Mouse (Mus musculus) T-helper 1 cell (primary cell): Measurements from ENCODE around the gene Emilin1.

Source experiments
- in situ Hi-C: fragments of 300-600 bp; cut with MboI, MseI; formaldehyde crosslinking; loops from one replicate; pipeline ENCODE4 v1.15.1; 2025; ENCODE audit warnings: high pct_unique_total_duplicates

Emilin1 gene

GRCm38 (mm10) chr5:30907413-30908059 is 5.7 kb upstream of the Emilin1 start, which contains the start of gene Ost4:
Gene Ost4, minus strand, starts transcription at chr5:30907788.
- in situ Hi-C loops, result no loop called here

GRCm38 (mm10) chr5:30908426-30909299 is 4.5 kb upstream of the Emilin1 start:
- in situ Hi-C loops, result no loop called here

- in situ Hi-C loops, result no loop called here
These were observed 3.9 kb upstream of the Emilin1 start for GRCm38 (mm10) chr5:30909300-30909659.

GRCm38 (mm10) chr5:30909863-30910262 is 3.3 kb upstream of the Emilin1 start:
- in situ Hi-C loops, result no loop called here

GRCm38 (mm10) chr5:30910481-30910880 is 2.7 kb upstream of the Emilin1 start:
- in situ Hi-C loops, result no loop called here

GRCm38 (mm10) chr5:30912156-30912555 is 1.0 kb upstream of the Emilin1 start:
- in situ Hi-C loops, result no loop called here

- in situ Hi-C loops, result no loop called here
These were observed 966 bp downstream of the Emilin1 start for GRCm38 (mm10) chr5:30914101-30914635.

GRCm38 (mm10) chr5:30914849-30915248 is 1.6 kb downstream of the Emilin1 start:
- in situ Hi-C loops, result no loop called here

GRCm38 (mm10) chr5:30915456-30915855 is 2.3 kb downstream of the Emilin1 start:
- in situ Hi-C loops, result no loop called here

GRCm38 (mm10) chr5:30915974-30916433 is 2.8 kb downstream of the Emilin1 start:
- in situ Hi-C loops, result no loop called here

- in situ Hi-C loops, result no loop called here
These were observed 3.6 kb downstream of the Emilin1 start for GRCm38 (mm10) chr5:30916841-30917240.

GRCm38 (mm10) chr5:30917348-30917747 is 4.1 kb downstream of the Emilin1 start:
- in situ Hi-C loops, result no loop called here

- in situ Hi-C loops, result no loop called here
These were observed 4.9 kb downstream of the Emilin1 start for GRCm38 (mm10) chr5:30917891-30918670.

GRCm38 (mm10) chr5:30918691-30919090 is 5.5 kb downstream of the Emilin1 start:
- in situ Hi-C loops, result no loop called here

- in situ Hi-C loops, result no loop called here
These were observed 6.8 kb downstream of the Emilin1 start for GRCm38 (mm10) chr5:30919831-30920614.

GRCm38 (mm10) chr5:30920621-30921020 is 7.4 kb downstream of the Emilin1 start:
- in situ Hi-C loops, result no loop called here

- in situ Hi-C loops, result no loop called here
These were observed 8.2 kb downstream of the Emilin1 start, which contains the start of gene Khk for GRCm38 (mm10) chr5:30921256-30922033. Gene Khk, plus strand, starts transcription at chr5:30921431.

GRCm38 (mm10) chr5:30922581-30923041 is 9.4 kb downstream of the Emilin1 start:
- in situ Hi-C loops, result no loop called here

- in situ Hi-C loops, result no loop called here
These were observed 9.9 kb downstream of the Emilin1 start for GRCm38 (mm10) chr5:30923119-30923518.

- in situ Hi-C loops, result loop anchor here (5.0 kb wide), 1 partner anchor 78 kb away; no protein-coding TSS in a partner anchor
These were observed 11.4 kb downstream of the Emilin1 start for GRCm38 (mm10) chr5:30924614-30925013.
